Mouse (Mus musculus): ENCODE measurements around the gene Gpr162.
"Not testable (repeated sequence)": the region's sequence is repeated elsewhere in the genome, so short reads cannot be mapped to it uniquely, and the experiment has no call there.

Gene Gpr162

GRCm38 (mm10) chr6:124810566-124811402 is 53.0 kb downstream of the Gpr162 start:
- DNase-seq, result not testable (repeated sequence)

GRCm38 (mm10) chr6:124809775-124810538 is 53.8 kb downstream of the Gpr162 start:
- DNase-seq, result no peak

- DNase-seq, result peak; percentile 90
Observed at GRCm38 (mm10) chr6:124809052-124809774, 54.6 kb downstream of the Gpr162 start.
